Mouse (Mus musculus) ES-CJ7 (cell line): ENCODE measurements at regions not wholly inside any gene's neighbourhood (a gene's known extent, or its start where the extent isn't known, plus 50 kb on each side); places are given as distances from the start of the nearest gene placed in this dataset.

Source experiments
- DNase-seq: peaks from one replicate; pipeline ENCODE4 v3.0.0; 2011; ENCODE audit warnings: low read depth, low spot score

GRCm38 (mm10) chr5:101596996-101597395 is 67.8 kb downstream of the Nkx6-1 start:
- no peak for DNase-seq

GRCm38 (mm10) chr5:101591236-101591635 is 73.6 kb downstream of the Nkx6-1 start:
- DNase-seq: no peak

GRCm38 (mm10) chr5:101590341-101591124 is 74.3 kb downstream of the Nkx6-1 start:
- DNase-seq: no peak

- DNase-seq: no peak
These were observed 91.8 kb downstream of the Nkx6-1 start for GRCm38 (mm10) chr5:101572966-101573365.

GRCm38 (mm10) chr5:101565770-101566169 is 99.0 kb downstream of the Nkx6-1 start:
- DNase-seq: no peak

GRCm38 (mm10) chr5:101560366-101560765 is 104.4 kb downstream of the Nkx6-1 start:
- no peak for DNase-seq

- DNase-seq: no peak
These were observed 106.4 kb downstream of the Nkx6-1 start for GRCm38 (mm10) chr5:101558279-101558987.

GRCm38 (mm10) chr5:101557156-101557555 is 107.6 kb downstream of the Nkx6-1 start:
- DNase-seq: no peak

GRCm38 (mm10) chr5:101543326-101543725 is 121.5 kb downstream of the Nkx6-1 start:
- DNase-seq: no peak

GRCm38 (mm10) chr5:101539818-101540217 is 125.0 kb downstream of the Nkx6-1 start:
- DNase-seq: no peak

GRCm38 (mm10) chr5:101539254-101539549 is 125.6 kb downstream of the Nkx6-1 start:
- DNase-seq: no peak

GRCm38 (mm10) chr5:101538410-101539253 is 126.2 kb downstream of the Nkx6-1 start:
- no peak for DNase-seq

- peak; percentile 79 for DNase-seq
These were observed 127.0 kb downstream of the Nkx6-1 start for GRCm38 (mm10) chr5:101537518-101538380.

GRCm38 (mm10) chr5:101535451-101535850 is 129.3 kb downstream of the Nkx6-1 start:
- peak; percentile 60 for DNase-seq

GRCm38 (mm10) chr5:101525346-101525745 is 139.4 kb downstream of the Nkx6-1 start:
- no peak for DNase-seq

- DNase-seq: no peak
These were observed 140.1 kb downstream of the Nkx6-1 start for GRCm38 (mm10) chr5:101524670-101525069.

- no peak for DNase-seq
These were observed 140.9 kb downstream of the Nkx6-1 start for GRCm38 (mm10) chr5:101523902-101524301.

- DNase-seq: no peak
These were observed 141.3 kb downstream of the Nkx6-1 start for GRCm38 (mm10) chr5:101523490-101523889.

GRCm38 (mm10) chr5:101520935-101521655 is 143.7 kb downstream of the Nkx6-1 start:
- DNase-seq: peak; percentile 36

- peak; percentile 52 for DNase-seq
These were observed 145.8 kb downstream of the Nkx6-1 start for GRCm38 (mm10) chr5:101518791-101519547.
